Mouse (Mus musculus) ES-Bruce4 (cell line): ENCODE data around the gene Hecw2.

Experiments
- CTCF ChIP-seq: IDR thresholded peaks from one replicate; pipeline ENCODE4 v1.8.1; 2011; ENCODE audit warnings: low read depth, low read length
- EP300 ChIP-seq: IDR thresholded peaks from 2 replicates; pipeline ENCODE4 v1.6.1; 2011; ENCODE audit warnings: low read depth, low read length; ENCODE audit not compliant: insufficient read depth
- POLR2A ChIP-seq: IDR thresholded peaks from one replicate; pipeline ENCODE4 v1.8.1; 2011; ENCODE audit warnings: low read length; ENCODE audit not compliant: insufficient read depth

DNA sequence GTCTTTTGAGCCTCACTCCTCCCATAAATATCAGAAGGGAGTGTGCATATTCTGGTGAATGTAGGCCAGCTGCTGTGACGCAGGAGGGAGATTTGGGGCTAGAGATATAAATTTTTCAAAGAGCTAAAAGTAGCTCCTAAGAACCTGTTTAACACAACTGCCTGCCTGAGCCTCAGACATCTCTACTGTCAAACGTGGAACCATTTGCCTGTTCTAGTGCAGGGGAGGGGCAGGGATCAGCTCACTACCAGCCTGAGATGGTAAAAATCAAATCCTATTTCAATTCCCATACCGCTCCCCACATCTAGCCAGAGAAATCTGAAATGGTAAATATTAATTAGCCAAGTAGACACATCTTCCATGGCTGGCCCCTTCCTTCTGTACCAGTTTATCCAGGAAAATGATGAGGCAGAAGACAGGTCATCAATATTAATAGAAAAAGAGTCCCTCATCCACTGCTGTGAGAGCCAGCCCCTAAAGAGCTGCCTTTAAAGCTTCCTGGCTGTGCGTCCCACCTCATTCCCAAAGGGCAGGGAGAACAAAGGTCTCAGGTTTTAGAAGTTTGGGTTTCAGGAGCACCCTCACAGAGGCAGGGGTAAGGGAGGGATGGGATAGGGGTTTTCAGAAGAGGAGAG lies 61.0 kb downstream of the Hecw2 start:
- TF ChIP-seq POLR2A (no peak), CTCF (no peak), EP300 (no peak)
